Mouse (Mus musculus): ENCODE measurements around the gene Prkn.

DNA sequence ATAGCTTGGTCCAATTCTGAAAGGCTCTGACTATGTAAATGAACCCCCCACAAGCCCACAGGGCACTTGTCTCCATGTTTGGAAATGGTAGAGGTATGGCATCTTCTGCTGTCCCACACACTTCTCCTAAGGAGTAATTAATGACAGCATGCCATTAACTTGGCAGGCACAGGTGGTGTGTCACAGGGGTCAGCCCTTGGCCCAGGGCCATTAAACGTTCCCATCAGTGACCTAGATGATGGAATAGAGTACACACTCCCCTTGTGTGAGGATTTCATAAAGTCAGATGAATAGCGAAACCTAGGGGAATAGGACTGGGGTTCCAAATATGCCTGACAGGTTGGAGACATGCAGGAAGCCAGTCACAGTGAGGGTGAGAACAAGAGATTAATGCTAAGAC is 350.1 kb downstream of the Prkn start:
- no peak for TF ChIP-seq CTCF (IDR thresholded peaks at IDR 0.05; ENCODE audit: borderline replicate concordance, insufficient read depth, low read depth, low read length)
- no peak for TF ChIP-seq POLR2A (IDR thresholded peaks at IDR 0.05; ENCODE audit: borderline replicate concordance, insufficient read depth, low read length)

Measured in cerebellum, adult 2 months (tissue).